Mouse (Mus musculus) myocyte (in vitro differentiated cells): ENCODE measurements around the gene BC107364. TPM values are rescaled to one million over a fixed set of nuclear protein-coding genes. Genes with fewer than 3 reads are reported as not detected.

Experiments
- H3K27me3 ChIP-seq: one replicate; pipeline ENCODE4 v1.6.1; 2011; ENCODE audit not compliant: control insufficient read depth, insufficient read depth, insufficient read length
- H3K36me3 ChIP-seq: one replicate; pipeline ENCODE4 v1.6.1; 2011; ENCODE audit not compliant: control insufficient read depth, insufficient read depth
- H3K4me2 ChIP-seq: one replicate; pipeline ENCODE4 v1.6.1; 2011; ENCODE audit warnings: low read depth, control low read depth
- H3K4me3 ChIP-seq: one replicate; pipeline ENCODE4 v1.5.1; 2011; ENCODE audit warnings: mild to moderate bottlenecking, control low read depth, moderate library complexity
- H3K79me2 ChIP-seq: one replicate; pipeline ENCODE4 v1.6.1; 2011; ENCODE audit not compliant: control insufficient read depth, insufficient read depth
- H3ac ChIP-seq: one replicate; pipeline ENCODE4 v1.6.1; 2011; ENCODE audit not compliant: control insufficient read depth, insufficient read length
- CEBPB ChIP-seq: IDR thresholded peaks from 2 replicates; pipeline ENCODE4 v1.6.1; 2011; ENCODE audit warnings: mild to moderate bottlenecking, moderate library complexity; ENCODE audit not compliant: poor library complexity, insufficient read depth, severe bottlenecking
- E2F4 ChIP-seq: IDR thresholded peaks from one replicate; pipeline ENCODE4 v1.6.1; 2011; ENCODE audit warnings: mild to moderate bottlenecking, control low read depth, moderate library complexity; ENCODE audit not compliant: insufficient read depth
- MAX ChIP-seq: IDR thresholded peaks from one replicate; pipeline ENCODE4 v1.6.1; 2011; ENCODE audit warnings: low read depth, mild to moderate bottlenecking, control low read depth
- MYOD1 ChIP-seq, 3 experiments: IDR thresholded peaks; one replicate each; pipeline ENCODE4 v1.6.1; 2011; ENCODE audit warnings: control low read depth in 2 of 3, low read depth in 2 of 3, mild to moderate bottlenecking in 2 of 3, moderate library complexity in 1 of 3; ENCODE audit not compliant: insufficient read length in 2 of 3, control insufficient read depth in 1 of 3
- MYOG ChIP-seq, 3 experiments: IDR thresholded peaks; one replicate each; pipeline ENCODE4 v1.6.1; 2011; ENCODE audit warnings: control low read depth in 2 of 3, low read depth in 2 of 3, mild to moderate bottlenecking in 2 of 3; ENCODE audit not compliant: insufficient read length in 2 of 3, control insufficient read depth in 1 of 3, insufficient read depth in 1 of 3
- POLR2A ChIP-seq: IDR thresholded peaks from one replicate; pipeline ENCODE4 v1.6.1; 2011; ENCODE audit warnings: low read depth, mild to moderate bottlenecking, control low read depth, moderate library complexity; ENCODE audit not compliant: insufficient read length
- POLR2AphosphoS2 ChIP-seq: IDR thresholded peaks from one replicate; pipeline ENCODE4 v1.6.1; 2011; ENCODE audit warnings: low read depth, control low read depth; ENCODE audit not compliant: insufficient read length
- REST ChIP-seq: IDR thresholded peaks from one replicate; pipeline ENCODE4 v1.6.1; 2011; ENCODE audit warnings: mild to moderate bottlenecking, control low read depth, moderate library complexity; ENCODE audit not compliant: insufficient read depth, insufficient read length
- SRF ChIP-seq: IDR thresholded peaks from one replicate; pipeline ENCODE4 v1.6.1; 2011; ENCODE audit warnings: low read depth; ENCODE audit not compliant: control insufficient read depth, insufficient read length
- TCF12 ChIP-seq: IDR thresholded peaks from one replicate; pipeline ENCODE4 v1.6.1; 2011; ENCODE audit warnings: mild to moderate bottlenecking, control low read depth; ENCODE audit not compliant: poor library complexity, insufficient read depth, severe bottlenecking
- TCF3 ChIP-seq: IDR thresholded peaks from one replicate; pipeline ENCODE4 v1.6.1; 2011; ENCODE audit warnings: low read depth, control low read depth; ENCODE audit not compliant: insufficient read length
- USF1 ChIP-seq: IDR thresholded peaks from one replicate; pipeline ENCODE4 v1.6.1; 2011; ENCODE audit warnings: low read depth, mild to moderate bottlenecking, control low read depth, moderate library complexity
- polyA plus RNA-seq: library from polyadenylated mRNA; unstranded; fragments of >200 nt; fragmentation: generic; extraction: Trizol; gene quantifications from one replicate; pipeline ENCODE4 v1.2.1, GENCODE M21; 2012; ENCODE audit warnings: missing spikeins

The BC107364 gene
- polyA plus RNA-seq, 1 experiment = not detected

DNA sequence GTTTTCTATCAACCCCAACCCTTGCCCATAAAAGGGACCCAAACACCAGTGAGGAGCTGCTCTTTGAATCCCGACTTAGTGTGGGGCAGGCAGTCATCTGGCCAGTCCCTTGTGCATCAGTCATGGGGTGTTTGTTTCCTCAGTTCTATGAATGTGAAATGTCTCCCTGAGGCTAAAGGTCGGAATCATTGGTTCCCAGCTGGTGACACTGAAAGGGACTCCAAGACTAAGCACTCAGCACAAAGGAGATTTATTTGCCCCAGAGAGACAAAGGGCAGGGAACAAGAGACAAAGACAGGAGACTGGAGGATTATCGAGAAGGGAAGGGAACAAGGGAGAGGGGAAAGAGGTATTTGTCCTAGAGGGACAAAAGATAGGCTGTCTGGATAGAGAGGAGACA, 19.9 kb downstream of the BC107364 start:
- H3K36me3 ChIP-seq = no peaks in the 10 kb centered on the region
- no peak overlapping the region for H3ac ChIP-seq
- no peak for TF ChIP-seq CEBPB
- TF ChIP-seq E2F4 = no peak
- TF ChIP-seq USF1 = no peak
- no peak for TF ChIP-seq MAX
- no peak for TF ChIP-seq REST
- no peak for TF ChIP-seq TCF3
- TF ChIP-seq POLR2AphosphoS2 = no peak
- TF ChIP-seq MYOD1 (IDR thresholded peaks at IDR 0.05; ENCODE audit: control insufficient read depth in 1 of 3, insufficient read length in 2 of 3, low read depth in 2 of 3) = no peak
- no peak for TF ChIP-seq POLR2A
- TF ChIP-seq TCF12 = no peak
- TF ChIP-seq MYOG (IDR thresholded peaks at IDR 0.05; ENCODE audit: control insufficient read depth in 1 of 3, insufficient read depth in 1 of 3, insufficient read length in 2 of 3, low read depth in 2 of 3) = no peak
- TF ChIP-seq SRF = no peak
- H3K4me2 ChIP-seq = no peak overlapping the region
- H3K27me3 ChIP-seq = no peaks in the 10 kb centered on the region
- no peak overlapping the region for H3K4me3 ChIP-seq
- H3K79me2 ChIP-seq = no peaks in the 10 kb centered on the region

GRCm38 (mm10) chr3:96429819-96430132, 22.3 kb downstream of the BC107364 start:
- H3K36me3 ChIP-seq = no peaks in the 10 kb centered on the region
- H3K4me3 ChIP-seq = no peak overlapping the region
- H3ac ChIP-seq = no peak overlapping the region
- no peaks in the 10 kb centered on the region for H3K27me3 ChIP-seq
- H3K4me2 ChIP-seq = no peak overlapping the region
- no peaks in the 10 kb centered on the region for H3K79me2 ChIP-seq
- no peak for TF ChIP-seq TCF3
- TF ChIP-seq MYOD1 (IDR thresholded peaks at IDR 0.05; ENCODE audit: control insufficient read depth in 1 of 3, insufficient read length in 2 of 3, low read depth in 2 of 3) = no peak
- TF ChIP-seq E2F4 = no peak
- no peak for TF ChIP-seq MYOG (IDR thresholded peaks at IDR 0.05; ENCODE audit: control insufficient read depth in 1 of 3, insufficient read depth in 1 of 3, insufficient read length in 2 of 3, low read depth in 2 of 3)
- TF ChIP-seq CEBPB = no peak
- no peak for TF ChIP-seq MAX
- TF ChIP-seq SRF = no peak

DNA sequence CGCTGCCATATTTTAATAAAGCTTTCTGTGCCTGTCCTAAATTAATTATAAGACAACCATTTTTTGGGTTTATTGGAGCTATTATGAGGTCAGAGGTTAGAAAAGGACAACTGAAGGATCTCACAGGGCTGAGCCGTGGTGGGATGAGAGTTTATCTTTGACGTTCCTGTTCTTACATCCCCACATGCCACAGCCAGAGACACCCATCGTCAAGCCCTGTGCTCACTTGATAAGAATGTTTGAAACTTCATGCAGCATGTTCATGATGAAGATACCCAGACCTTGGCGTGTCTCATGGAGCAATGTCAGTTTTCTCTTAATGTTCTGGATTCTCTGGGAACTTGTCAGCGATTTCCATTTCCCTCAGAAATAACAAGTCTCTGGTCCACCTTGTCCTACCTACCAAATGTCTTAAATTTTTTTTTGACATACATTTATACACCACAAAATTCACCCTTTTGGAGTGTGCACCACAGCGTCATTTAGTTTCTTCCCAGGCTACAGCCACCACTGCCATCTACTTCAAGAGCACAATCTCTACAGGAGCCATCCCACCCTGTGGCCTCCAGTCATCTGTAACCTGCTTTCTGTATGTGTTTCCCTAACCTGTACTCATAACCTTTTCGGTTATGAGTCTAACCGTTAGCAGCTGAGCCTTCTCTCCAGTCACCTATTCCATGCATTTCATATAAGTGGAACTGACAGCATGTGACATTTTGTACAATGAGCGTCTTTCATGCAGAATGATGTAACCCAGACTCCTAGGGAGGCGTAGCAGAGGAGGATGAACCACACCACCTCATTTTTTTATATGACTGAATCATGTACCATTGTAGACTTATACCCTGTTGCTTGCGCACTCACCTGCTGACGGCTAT, 22.9 kb downstream of the BC107364 start:
- Histone ChIP-seq H3K27me3 (no peaks in the 10 kb centered on the region), H3K79me2 (no peaks in the 10 kb centered on the region), H3K36me3 (no peaks in the 10 kb centered on the region), H3K4me2 (no peak overlapping the region), H3ac (no peak overlapping the region), H3K4me3 (no peak overlapping the region)
- no peak for TF ChIP-seq MYOG (IDR thresholded peaks at IDR 0.05; ENCODE audit: control insufficient read depth in 1 of 3, insufficient read depth in 1 of 3, insufficient read length in 2 of 3, low read depth in 2 of 3)
- no peak for TF ChIP-seq TCF3
- no peak for TF ChIP-seq USF1
- TF ChIP-seq MYOD1 (IDR thresholded peaks at IDR 0.05; ENCODE audit: control insufficient read depth in 1 of 3, insufficient read length in 2 of 3, low read depth in 2 of 3) = no peak
- no peak for TF ChIP-seq POLR2AphosphoS2
- TF ChIP-seq REST = no peak
- TF ChIP-seq E2F4 = no peak
- TF ChIP-seq POLR2A = no peak
- no peak for TF ChIP-seq CEBPB
- no peak for TF ChIP-seq TCF12
- TF ChIP-seq SRF = no peak
- no peak for TF ChIP-seq MAX

DNA sequence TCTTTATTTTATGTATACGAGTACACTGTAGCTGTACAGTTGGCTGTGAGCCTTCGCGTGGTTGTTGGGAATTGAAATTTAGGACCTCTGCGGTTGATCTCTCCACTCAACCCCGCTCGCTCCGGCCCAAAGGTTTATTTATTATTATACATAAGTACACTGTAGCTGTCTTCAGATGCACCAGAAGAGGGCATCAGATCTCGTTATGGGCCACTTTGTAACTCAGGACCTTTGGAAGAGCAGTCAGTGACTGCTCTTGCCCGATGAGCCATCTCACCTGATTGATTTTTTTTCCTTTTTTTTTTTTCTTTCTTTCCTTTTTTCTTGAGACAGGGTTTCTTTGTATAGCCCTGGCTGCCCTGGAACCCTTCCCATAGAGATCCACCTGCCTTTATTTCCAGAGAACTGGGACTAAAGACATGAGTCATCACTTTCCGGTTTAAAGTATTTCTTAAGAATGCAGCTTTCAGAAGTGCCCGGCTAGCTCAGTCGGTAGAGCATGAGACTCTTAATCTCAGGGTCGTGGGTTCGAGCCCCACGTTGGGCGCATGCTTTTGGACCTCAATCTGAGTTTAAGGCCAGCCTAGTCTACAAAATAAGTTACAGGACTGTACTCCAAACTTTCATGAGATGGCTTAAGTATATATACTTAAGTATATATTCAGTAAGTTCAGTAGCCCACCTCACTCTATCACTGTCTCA, 24.2 kb downstream of the BC107364 start:
- Histone ChIP-seq H3K27me3 (no peaks in the 10 kb centered on the region), H3K4me3 (peak overlapping the region; percentile 12), H3K4me2 (peak overlapping the region; percentile 63), H3K79me2 (no peaks in the 10 kb centered on the region), H3ac (no peak overlapping the region), H3K36me3 (no peaks in the 10 kb centered on the region)
- TF ChIP-seq MAX = no peak
- TF ChIP-seq TCF3 = no peak
- no peak for TF ChIP-seq CEBPB
- TF ChIP-seq TCF12 = no peak
- no peak for TF ChIP-seq E2F4
- TF ChIP-seq MYOD1 (IDR thresholded peaks at IDR 0.05; ENCODE audit: control insufficient read depth in 1 of 3, insufficient read length in 2 of 3, low read depth in 2 of 3) = no peak
- TF ChIP-seq POLR2AphosphoS2 = no peak
- TF ChIP-seq REST = no peak
- TF ChIP-seq SRF = no peak
- TF ChIP-seq USF1 = no peak
- no peak for TF ChIP-seq POLR2A
- TF ChIP-seq MYOG (IDR thresholded peaks at IDR 0.05; ENCODE audit: control insufficient read depth in 1 of 3, insufficient read depth in 1 of 3, insufficient read length in 2 of 3, low read depth in 2 of 3) = no peak
